Mouse (Mus musculus) hematopoietic stem cell, adult 5-6 weeks (primary cell): ENCODE measurements around the gene Anp32e. TPM values are rescaled to one million over a fixed set of nuclear protein-coding genes. Genes with fewer than 3 reads are reported as not detected.
A peak's percentile ranks its signal among the peaks of the same experiment; 100 is the strongest.
"Not testable (repeated sequence)": the region's sequence is repeated elsewhere in the genome, so short reads cannot be mapped to it uniquely, and the experiment has no call there.

Experiments used
- ATAC-seq, 2 experiments: fragments of 125-278 bp in 1 of 2; replicated peaks in 1 of 2; 2 replicates each; pipeline ENCODE4 v1.8.0; 2016 to 2017; ENCODE audit warnings: inconsistent platforms in 2 of 2, mild to moderate bottlenecking in 2 of 2, moderate number of reproducible peaks in 2 of 2, low read depth in 1 of 2, moderate TSS enrichment in 1 of 2; ENCODE audit not compliant: low FRiP score in 2 of 2, poor library complexity in 2 of 2, severe bottlenecking in 2 of 2, insufficient read depth in 1 of 2, low TSS enrichment in 1 of 2
- total RNA-seq: library from RNA; stranded (forward); fragments of 172-1452, 232-1000 nt; gene quantifications from 2 replicates; pipeline ENCODE4 v1.2.3, GENCODE M21; 2017

The Anp32e gene
- 228 and 484 TPM in 2 replicates for total RNA-seq

GRCm38 (mm10) chr3:95928658-95929503 lies at the start of gene Anp32e:
Gene Anp32e, plus strand, starts transcription at chr3:95929246.
- peak; percentile 99 for ATAC-seq

- ATAC-seq, result peak; percentile 97 to 99
These were observed 46.8 kb upstream of the Anp32e start, which contains the start of gene Ciart for GRCm38 (mm10) chr3:95881979-95882815. Gene Ciart, minus strand, starts transcription at chr3:95882251.

GRCm38 (mm10) chr3:95882816-95883425 lies 46.1 kb upstream of the Anp32e start:
- 0 out of 4 replicates have a peak, but pooled peaks of 1 of the 2 experiments have one; percentile 12 for ATAC-seq

DNA sequence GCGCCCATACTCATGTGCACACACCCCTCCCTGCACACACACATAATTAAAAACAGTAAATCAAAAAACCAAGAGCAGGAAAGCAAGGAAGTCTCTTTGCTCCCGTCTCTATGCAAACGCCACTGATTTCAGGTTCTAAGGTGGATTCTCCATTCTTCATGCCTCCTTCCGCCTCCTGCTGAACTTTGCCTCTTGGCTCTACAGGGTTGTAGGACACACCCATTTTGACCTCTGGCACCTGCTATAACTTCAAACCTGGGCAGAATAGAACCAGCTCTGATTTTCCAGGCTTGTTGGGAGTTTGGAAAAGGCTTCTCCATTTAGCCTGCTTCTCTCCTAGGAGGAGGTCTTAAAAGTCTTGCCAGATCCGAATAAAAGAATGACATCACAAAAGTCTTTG lies 44.6 kb upstream of the Anp32e start:
- ATAC-seq, result no peak

- no peak for ATAC-seq
These were observed 41.5 kb upstream of the Anp32e start for GRCm38 (mm10) chr3:95887596-95887995.

DNA sequence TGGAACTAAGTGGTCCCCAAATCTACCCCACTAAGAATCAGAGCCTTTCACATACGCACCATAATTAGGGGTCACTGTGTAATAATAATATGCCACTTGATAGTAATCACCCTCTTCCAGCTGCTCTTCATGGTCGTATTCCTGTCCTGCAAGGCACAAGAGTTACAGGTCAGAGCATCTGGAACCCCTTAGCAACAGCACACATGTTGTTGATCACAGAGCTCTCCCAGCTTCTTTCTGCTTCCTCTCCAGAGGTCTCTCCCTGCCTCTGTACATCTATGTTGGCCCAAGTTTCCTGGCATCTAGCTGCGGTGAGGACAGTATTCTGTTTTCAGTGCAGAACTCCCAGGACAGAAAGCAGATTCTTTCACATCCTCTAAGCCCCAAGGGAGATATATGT lies 39.4 kb upstream of the Anp32e start:
- ATAC-seq, result no peak

- ATAC-seq, result peak; percentile 52 to 59
These were observed 37.6 kb upstream of the Anp32e start, which contains the start of gene BC028528 for GRCm38 (mm10) chr3:95891211-95892065. Gene BC028528, minus strand, starts transcription at chr3:95892005.

- ATAC-seq, result no peak
These were observed 36.7 kb upstream of the Anp32e start for GRCm38 (mm10) chr3:95892066-95893052.

DNA sequence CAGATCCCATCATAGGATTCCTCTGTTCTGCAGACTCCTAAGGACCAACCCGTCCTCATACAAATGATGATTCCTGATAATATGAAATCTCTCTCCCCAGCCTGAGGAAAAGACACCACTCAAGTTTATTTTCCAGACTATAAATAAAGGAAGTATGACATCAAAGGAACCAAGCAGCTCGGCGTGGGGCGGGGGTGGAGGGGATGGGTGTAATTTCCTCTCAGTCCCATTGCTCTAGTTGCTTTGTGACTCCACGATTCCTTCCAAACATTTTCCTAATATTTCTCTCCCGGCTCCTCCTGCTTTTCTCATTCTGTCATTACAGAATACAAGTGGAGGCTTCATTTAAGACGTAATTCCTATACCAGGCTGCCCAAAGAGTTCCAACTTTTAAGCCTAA lies 35.9 kb upstream of the Anp32e start:
- no peak for ATAC-seq

GRCm38 (mm10) chr3:95893606-95894316 lies 35.3 kb upstream of the Anp32e start, which contains the start of gene Aph1a:
Gene Aph1a, plus strand, starts transcription at chr3:95893969.
- peak; percentile 97 for ATAC-seq

- no peak for ATAC-seq
These were observed 34.5 kb upstream of the Anp32e start for GRCm38 (mm10) chr3:95894317-95895160.

DNA sequence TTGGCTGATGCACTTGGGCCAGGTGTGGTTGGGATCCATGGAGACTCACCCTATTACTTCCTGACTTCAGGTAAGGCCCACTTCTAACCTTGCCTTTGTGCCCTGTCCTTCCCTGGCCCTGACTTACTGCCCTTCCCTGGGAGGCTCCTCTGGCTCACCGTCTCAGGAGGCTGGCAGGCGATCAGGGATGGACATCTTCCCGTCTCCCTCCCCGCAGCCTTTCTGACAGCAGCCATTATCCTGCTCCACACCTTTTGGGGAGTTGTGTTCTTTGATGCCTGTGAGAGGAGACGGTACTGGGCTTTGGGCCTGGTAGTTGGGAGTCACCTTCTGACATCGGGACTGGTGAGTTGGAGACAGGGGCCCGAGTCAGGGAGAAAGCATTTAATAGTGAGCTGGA lies 33.5 kb upstream of the Anp32e start:
- ATAC-seq, result not testable (repeated sequence)

GRCm38 (mm10) chr3:95899800-95900524 lies 29.1 kb upstream of the Anp32e start:
- ATAC-seq, result no peak
